Mouse (Mus musculus) lung, postnatal 0 days (tissue): ENCODE results near the gene Lipf. TPM values are rescaled to one million over a fixed set of nuclear protein-coding genes. Genes with fewer than 3 reads are reported as not detected.

Experiments used
- ATAC-seq: fragments of 200-750 bp; cut with Nextera tagmentation; 2 replicates; pipeline ENCODE4 v1.8.0; 2017; ENCODE audit warnings: moderate library complexity
- DNase-seq: peaks from one replicate; pipeline ENCODE4 v3.0.0-alpha.2; 2016; ENCODE audit warnings: low spot score
- H3K27ac ChIP-seq: fragments of 300-500 bp; sonication (generic); 2 replicates; pipeline ENCODE4 v1.5.1; 2014; ENCODE audit warnings: antibody characterized with exemption, mild to moderate bottlenecking, low read length, mixed read lengths
- H3K27me3 ChIP-seq: fragments of 300-500 bp; sonication (generic); replicated peaks from 2 replicates; pipeline ENCODE4 v1.6.1; 2014; ENCODE audit warnings: low read length, mixed read lengths; ENCODE audit not compliant: insufficient read depth
- H3K36me3 ChIP-seq: fragments of 300-500 bp; sonication (generic); 2 replicates; pipeline ENCODE4 v1.6.1; 2014; ENCODE audit warnings: low read length, mixed read lengths; ENCODE audit not compliant: insufficient read depth
- H3K4me1 ChIP-seq: fragments of 300-500 bp; sonication (generic); 2 replicates; pipeline ENCODE4 v1.6.1; 2014; ENCODE audit warnings: antibody characterized with exemption, low read depth, low read length, mixed read lengths; ENCODE audit not compliant: insufficient read depth
- H3K4me2 ChIP-seq: fragments of 300-500 bp; sonication (generic); replicated peaks from 2 replicates; pipeline ENCODE4 v1.6.1; 2014; ENCODE audit warnings: low read depth, mild to moderate bottlenecking, low read length, moderate library complexity, mixed read lengths
- H3K4me3 ChIP-seq: fragments of 300-500 bp; sonication (generic); 2 replicates; pipeline ENCODE4 v1.5.1; 2014; ENCODE audit warnings: low read depth, low read length
- H3K9ac ChIP-seq: fragments of 300-500 bp; sonication (generic); replicated peaks from 2 replicates; pipeline ENCODE4 v1.6.1; 2014; ENCODE audit warnings: low read depth, mild to moderate bottlenecking
- H3K9me3 ChIP-seq: fragments of 300-500 bp; sonication (generic); 2 replicates; pipeline ENCODE4 v1.6.1; 2016; ENCODE audit warnings: low read length, mixed read lengths
- CTCF ChIP-seq: IDR thresholded peaks from 2 replicates; pipeline ENCODE4 v1.5.1; 2016; ENCODE audit warnings: antibody characterized with exemption, mild to moderate bottlenecking
- EP300 ChIP-seq: IDR thresholded peaks from 2 replicates; pipeline ENCODE4 v1.6.1; 2016; ENCODE audit warnings: antibody characterized with exemption, mild to moderate bottlenecking, control low read depth
- WGBS: fragments of 180-500 bp; shearing (Covaris S2); extraction: QIAGEN DNeasy Blood & Tissue Kit; methylation state at CpG from one replicate; pipeline ENCODE4 v1.1.7; 2014; 5-methylcytosine and 5-hydroxymethylcytosine counted together
- polyA plus RNA-seq: library from polyadenylated mRNA; unstranded; fragments of >200 nt; fragmentation: Nextera tagmentation; extraction: Ambion mirVana; gene quantifications from 2 replicates; pipeline ENCODE4 v1.2.1, GENCODE M21; 2015

Gene Lipf
- polyA plus RNA-seq = not detected in 2 replicates

- no peak within 1 kb of the TSS for H3K4me3 ChIP-seq
- H3K36me3 ChIP-seq = no peaks in the 10 kb centered on the region
- H3K9me3 ChIP-seq = no peaks in the 10 kb centered on the region
- no peak within 1 kb of the TSS for H3K4me2 ChIP-seq
- TF ChIP-seq EP300 (no peak), CTCF (no peak)
- H3K4me1 ChIP-seq = no peaks in the 10 kb centered on the region
- ATAC-seq (no peak), DNase-seq (no peak)
- H3K27me3 ChIP-seq = no peaks in the 10 kb centered on the region
- no peak within 1 kb of the TSS for H3K27ac ChIP-seq
- no peak within 1 kb of the TSS for H3K9ac ChIP-seq
Observed at GRCm38 (mm10) chr19:33960887-33961286, at the start of gene Lipf. Lipf (plus strand) TSS chr19:33961187.

GRCm38 (mm10) chr19:33924099-33924498, 36.9 kb upstream of the Lipf start:
- Histone ChIP-seq H3K9me3 (no peaks in the 10 kb centered on the region), H3K9ac (no peak overlapping the region), H3K4me1 (no peaks in the 10 kb centered on the region), H3K27ac (no peak overlapping the region), H3K4me2 (no peak overlapping the region), H3K27me3 (no peaks in the 10 kb centered on the region), H3K36me3 (no peaks in the 10 kb centered on the region), H3K4me3 (no peak overlapping the region)
- TF ChIP-seq CTCF (no peak), EP300 (no peak)
- ATAC-seq = no peak
- no peak for DNase-seq

GRCm38 (mm10) chr19:33979007-33979406, 18.0 kb downstream of the Lipf start:
- H3K4me2 ChIP-seq = no peak overlapping the region
- H3K9ac ChIP-seq = no peak overlapping the region
- H3K4me3 ChIP-seq = no peak overlapping the region
- 44% methylated on average over 3 of the region's 3 CpGs for WGBS
- ATAC-seq (no peak), DNase-seq (peak; percentile 18)
- H3K9me3 ChIP-seq = no peaks in the 10 kb centered on the region
- TF ChIP-seq EP300 (no peak), CTCF (peak; percentile 65)
- no peaks in the 10 kb centered on the region for H3K36me3 ChIP-seq
- no peaks in the 10 kb centered on the region for H3K27me3 ChIP-seq
- H3K4me1 ChIP-seq = no peaks in the 10 kb centered on the region
- H3K27ac ChIP-seq = no peak overlapping the region

- Histone ChIP-seq H3K4me3 (no peak overlapping the region), H3K36me3 (no peaks in the 10 kb centered on the region), H3K9me3 (no peaks in the 10 kb centered on the region), H3K27ac (no peak overlapping the region), H3K27me3 (no peaks in the 10 kb centered on the region), H3K4me2 (no peak overlapping the region), H3K4me1 (no peaks in the 10 kb centered on the region), H3K9ac (no peak overlapping the region)
- no peak for TF ChIP-seq CTCF
- no peak for TF ChIP-seq EP300
- ATAC-seq (no peak), DNase-seq (no peak)
- 76% methylated on average over 3 of the region's 3 CpGs for WGBS
Observed at GRCm38 (mm10) chr19:33983043-33983442, 22.1 kb downstream of the Lipf start.

GRCm38 (mm10) chr19:34008002-34008401, 47.0 kb downstream of the Lipf start, which contains the start of gene Lipk:
Lipk (plus strand) TSS chr19:34008290.
- no peak for ATAC-seq
- H3K4me1 ChIP-seq = no peaks in the 10 kb centered on the region

GRCm38 (mm10) chr19:34021440-34022172, 60.6 kb downstream of the Lipf start:
- H3K27me3 ChIP-seq = no peaks in the 10 kb centered on the region
- TF ChIP-seq EP300 (no peak), CTCF (no peak)
- H3K4me1 ChIP-seq = no peaks in the 10 kb centered on the region
- DNase-seq (no peak), ATAC-seq (no peak)
- WGBS = 80% methylated on average over 11 of the region's 11 CpGs
- H3K27ac ChIP-seq = no peak overlapping the region
- no peak overlapping the region for H3K4me2 ChIP-seq
- H3K9me3 ChIP-seq = no peaks in the 10 kb centered on the region
- H3K36me3 ChIP-seq = no peaks in the 10 kb centered on the region
- no peak overlapping the region for H3K4me3 ChIP-seq
- no peak overlapping the region for H3K9ac ChIP-seq

More at GRCm38 (mm10) chr19:34008002-34008401, 47.0 kb downstream of the Lipf start, which contains the start of gene Lipk:
- no peaks in the 10 kb centered on the region for H3K27me3 ChIP-seq
- H3K4me2 ChIP-seq = no peak within 1 kb of the TSS
- H3K9ac ChIP-seq = no peak within 1 kb of the TSS
- H3K4me3 ChIP-seq = no peak within 1 kb of the TSS
- 69% methylated on average over 6 of the region's 6 CpGs for WGBS
- H3K36me3 ChIP-seq = no peaks in the 10 kb centered on the region
- TF ChIP-seq EP300 = no peak
- TF ChIP-seq CTCF = no peak
- no peak for DNase-seq
- no peak within 1 kb of the TSS for H3K27ac ChIP-seq
- H3K9me3 ChIP-seq = no peaks in the 10 kb centered on the region
